Mouse (Mus musculus): Measurements from ENCODE around the gene Sgo2a. TPM values are rescaled to one million over a fixed set of nuclear protein-coding genes. Genes with fewer than 3 reads are reported as not detected.
"Not testable (repeated sequence)": the region's sequence is repeated elsewhere in the genome, so short reads cannot be mapped to it uniquely, and the experiment has no call there.

The Sgo2a gene
- polyA plus RNA-seq, 1 experiment from 2014 or later = 16.6 TPM

- H3K9me3 ChIP-seq; H3K36me3 ChIP-seq; H3K4me1 ChIP-seq; H3K27ac ChIP-seq (replicated peaks); H3K4me3 ChIP-seq; H3K9ac ChIP-seq; H3K27me3 ChIP-seq (replicated peaks); ATAC-seq (ENCODE audit: extremely low read depth, insufficient number of reproducible peaks, low FRiP score, low TSS enrichment); H3K4me2 ChIP-seq: not testable (repeated sequence)
- WGBS = 90% methylated on average over 9 of the region's 9 CpGs
These were observed 41.5 kb downstream of the Sgo2a start for GRCm38 (mm10) chr1:58037306-58037705.

GRCm38 (mm10) chr1:58045076-58045475 lies 49.3 kb downstream of the Sgo2a start:
- no peaks in the 10 kb centered on the region for H3K9me3 ChIP-seq
- ATAC-seq (ENCODE audit: extremely low read depth, insufficient number of reproducible peaks, low FRiP score, low TSS enrichment) = no peak
- H3K9ac ChIP-seq = no peak overlapping the region
- no peaks in the 10 kb centered on the region for H3K4me1 ChIP-seq
- H3K4me3 ChIP-seq = no peak overlapping the region
- no peak overlapping the region for H3K4me2 ChIP-seq
- H3K27me3 ChIP-seq (replicated peaks) = no peaks in the 10 kb centered on the region
- 57% methylated on average over 3 of the region's 3 CpGs for WGBS
- no peaks in the 10 kb centered on the region for H3K36me3 ChIP-seq
- no peak overlapping the region for H3K27ac ChIP-seq (replicated peaks)

- Histone ChIP-seq H3K9ac (no peak overlapping the region), H3K9me3 (no peaks in the 10 kb centered on the region), H3K4me2 (no peak overlapping the region), H3K4me3 (no peak overlapping the region), H3K36me3 (no peaks in the 10 kb centered on the region), H3K27me3 (replicated peaks) (no peaks in the 10 kb centered on the region), H3K4me1 (no peaks in the 10 kb centered on the region), H3K27ac (replicated peaks) (no peak overlapping the region)
- WGBS = 73% methylated on average over 5 of the region's 5 CpGs
- ATAC-seq (ENCODE audit: extremely low read depth, insufficient number of reproducible peaks, low FRiP score, low TSS enrichment) = no peak
These were observed 49.8 kb downstream of the Sgo2a start for GRCm38 (mm10) chr1:58045546-58045945.

- Histone ChIP-seq H3K9ac (no peak overlapping the region), H3K27me3 (replicated peaks) (no peaks in the 10 kb centered on the region), H3K4me3 (no peak overlapping the region), H3K9me3 (no peaks in the 10 kb centered on the region), H3K4me1 (no peaks in the 10 kb centered on the region), H3K27ac (replicated peaks) (no peak overlapping the region), H3K4me2 (no peak overlapping the region), H3K36me3 (no peaks in the 10 kb centered on the region)
- WGBS = 71% methylated on average over 3 of the region's 3 CpGs
- no peak for ATAC-seq (ENCODE audit: extremely low read depth, insufficient number of reproducible peaks, low FRiP score, low TSS enrichment)
These were observed 51.0 kb downstream of the Sgo2a start for GRCm38 (mm10) chr1:58046721-58047290.

- Histone ChIP-seq H3K27me3 (replicated peaks) (no peaks in the 10 kb centered on the region), H3K27ac (replicated peaks) (no peak overlapping the region), H3K4me2 (no peak overlapping the region), H3K36me3 (no peaks in the 10 kb centered on the region), H3K4me1 (no peaks in the 10 kb centered on the region), H3K4me3 (no peak overlapping the region), H3K9me3 (no peaks in the 10 kb centered on the region), H3K9ac (no peak overlapping the region)
- no peak for ATAC-seq (ENCODE audit: extremely low read depth, insufficient number of reproducible peaks, low FRiP score, low TSS enrichment)
- WGBS = 80% methylated on average over 5 of the region's 5 CpGs
These were observed 53.4 kb downstream of the Sgo2a start for GRCm38 (mm10) chr1:58049126-58049525.

- H3K27me3 ChIP-seq (replicated peaks) = no peaks in the 10 kb centered on the region
- no peak overlapping the region for H3K4me2 ChIP-seq
- H3K9ac ChIP-seq = no peak overlapping the region
- no peaks in the 10 kb centered on the region for H3K9me3 ChIP-seq
- H3K36me3 ChIP-seq = no peaks in the 10 kb centered on the region
- H3K27ac ChIP-seq (replicated peaks) = no peak overlapping the region
- ATAC-seq (ENCODE audit: extremely low read depth, insufficient number of reproducible peaks, low FRiP score, low TSS enrichment) = no peak
- H3K4me3 ChIP-seq = no peak overlapping the region
- 84% methylated on average over 11 of the region's 11 CpGs for WGBS
- H3K4me1 ChIP-seq = peaks cover 5% of the 10 kb centered on the region; the same call in 1 of the 2 replicates
These were observed 59.8 kb downstream of the Sgo2a start for GRCm38 (mm10) chr1:58055598-58055997.

GRCm38 (mm10) chr1:58056074-58056807 lies 60.5 kb downstream of the Sgo2a start:
- Histone ChIP-seq H3K9me3 (no peaks in the 10 kb centered on the region), H3K4me1 (peaks cover 5% of the 10 kb centered on the region; the same call in 1 of the 2 replicates), H3K27me3 (replicated peaks) (no peaks in the 10 kb centered on the region), H3K4me2 (peak overlapping the region; percentile 36), H3K27ac (replicated peaks) (0 out of 2 replicates have a peak overlapping the region, but pooled peaks have one; percentile 20), H3K4me3 (no peak overlapping the region), H3K9ac (no peak overlapping the region), H3K36me3 (no peaks in the 10 kb centered on the region)
- ATAC-seq (ENCODE audit: extremely low read depth, insufficient number of reproducible peaks, low FRiP score, low TSS enrichment) = no peak; the same call in 1 of the 2 replicates
- 66% methylated on average over 13 of the region's 13 CpGs for WGBS

GRCm38 (mm10) chr1:58056939-58057338 lies 61.2 kb downstream of the Sgo2a start:
- no peak overlapping the region for H3K4me3 ChIP-seq
- H3K9ac ChIP-seq = no peak overlapping the region
- peaks cover 5% of the 10 kb centered on the region; the same call in 1 of the 2 replicates for H3K4me1 ChIP-seq
- H3K9me3 ChIP-seq = no peaks in the 10 kb centered on the region
- 0 out of 2 replicates have a peak overlapping the region, but pooled peaks have one; percentile 20 for H3K27ac ChIP-seq (replicated peaks)
- no peak for ATAC-seq (ENCODE audit: extremely low read depth, insufficient number of reproducible peaks, low FRiP score, low TSS enrichment)
- peak overlapping the region; percentile 36 for H3K4me2 ChIP-seq
- H3K36me3 ChIP-seq = no peaks in the 10 kb centered on the region
- WGBS = 53% methylated on average over 11 of the region's 11 CpGs
- no peaks in the 10 kb centered on the region for H3K27me3 ChIP-seq (replicated peaks)

GRCm38 (mm10) chr1:58058846-58059245 lies 63.1 kb downstream of the Sgo2a start:
- no peak for ATAC-seq (ENCODE audit: extremely low read depth, insufficient number of reproducible peaks, low FRiP score, low TSS enrichment)
- no peak overlapping the region for H3K4me2 ChIP-seq
- H3K27ac ChIP-seq (replicated peaks) = no peak overlapping the region
- 88% methylated on average over 4 of the region's 4 CpGs for WGBS
- H3K27me3 ChIP-seq (replicated peaks) = no peaks in the 10 kb centered on the region
- no peak overlapping the region for H3K9ac ChIP-seq
- H3K36me3 ChIP-seq = no peaks in the 10 kb centered on the region
- H3K9me3 ChIP-seq = no peaks in the 10 kb centered on the region
- no peak overlapping the region for H3K4me3 ChIP-seq
- peaks cover 5% of the 10 kb centered on the region; the same call in 1 of the 2 replicates for H3K4me1 ChIP-seq

- Histone ChIP-seq H3K4me1 (no peaks in the 10 kb centered on the region; the same call in 1 of the 2 replicates), H3K4me2 (no peak overlapping the region), H3K9ac (no peak overlapping the region), H3K36me3 (no peaks in the 10 kb centered on the region), H3K27ac (replicated peaks) (no peak overlapping the region), H3K9me3 (no peaks in the 10 kb centered on the region), H3K4me3 (no peak overlapping the region), H3K27me3 (replicated peaks) (no peaks in the 10 kb centered on the region)
- WGBS = 84% methylated on average over 7 of the region's 7 CpGs
- ATAC-seq (ENCODE audit: extremely low read depth, insufficient number of reproducible peaks, low FRiP score, low TSS enrichment) = no peak
These were observed 66.4 kb downstream of the Sgo2a start for GRCm38 (mm10) chr1:58062131-58062530.

- no peak overlapping the region for H3K4me3 ChIP-seq
- no peak overlapping the region for H3K4me2 ChIP-seq
- no peaks in the 10 kb centered on the region for H3K27me3 ChIP-seq (replicated peaks)
- 82% methylated on average over 5 of the region's 5 CpGs for WGBS
- H3K4me1 ChIP-seq = no peaks in the 10 kb centered on the region
- H3K27ac ChIP-seq (replicated peaks) = no peak overlapping the region
- ATAC-seq (ENCODE audit: extremely low read depth, insufficient number of reproducible peaks, low FRiP score, low TSS enrichment) = no peak
- no peaks in the 10 kb centered on the region for H3K36me3 ChIP-seq
- no peaks in the 10 kb centered on the region for H3K9me3 ChIP-seq
- H3K9ac ChIP-seq = no peak overlapping the region
These were observed 69.4 kb downstream of the Sgo2a start for GRCm38 (mm10) chr1:58065151-58065550.

GRCm38 (mm10) chr1:58065606-58066005 lies 69.8 kb downstream of the Sgo2a start:
- H3K27ac ChIP-seq (replicated peaks) = no peak overlapping the region
- no peak overlapping the region for H3K4me2 ChIP-seq
- H3K9me3 ChIP-seq = no peaks in the 10 kb centered on the region
- no peak for ATAC-seq (ENCODE audit: extremely low read depth, insufficient number of reproducible peaks, low FRiP score, low TSS enrichment)
- no peaks in the 10 kb centered on the region for H3K27me3 ChIP-seq (replicated peaks)
- H3K4me3 ChIP-seq = no peak overlapping the region
- H3K36me3 ChIP-seq = no peaks in the 10 kb centered on the region
- no peak overlapping the region for H3K9ac ChIP-seq
- whole genome bisulfite sequencing = 74% methylated on average over 3 of the region's 3 CpGs
- no peaks in the 10 kb centered on the region for H3K4me1 ChIP-seq
